Mouse (Mus musculus) liver, embryonic 14.5 days (tissue): ENCODE measurements around the gene Urm1. TPM values are rescaled to one million over a fixed set of nuclear protein-coding genes. Genes with fewer than 3 reads are reported as not detected.

Experiments
- ATAC-seq: fragments of 200-750 bp; cut with Nextera tagmentation; 2 replicates; pipeline ENCODE4 v1.8.0; 2017; ENCODE audit warnings: moderate number of reproducible peaks, mild to moderate bottlenecking, moderate library complexity; ENCODE audit not compliant: insufficient read depth
- DNase-seq, 3 experiments: peaks; one replicate each; pipeline ENCODE4 v3.0.0-alpha.2; 2012 to 2013; ENCODE audit warnings: low read depth in 3 of 3, low spot score in 3 of 3
- H3K27ac ChIP-seq: fragments of 300-500 bp; sonication (generic); 2 replicates; pipeline ENCODE4 v1.5.1; 2014; ENCODE audit warnings: moderate library complexity, mild to moderate bottlenecking, control low read depth, inconsistent platforms
- H3K27me3 ChIP-seq: fragments of 300-500 bp; sonication (generic); 2 replicates; pipeline ENCODE4 v1.6.1; 2014; ENCODE audit warnings: mild to moderate bottlenecking, low read length, moderate library complexity; ENCODE audit not compliant: control insufficient read depth, insufficient read depth
- H3K36me3 ChIP-seq: fragments of 300-500 bp; sonication (generic); replicated peaks from 2 replicates; pipeline ENCODE4 v1.6.1; 2014; ENCODE audit warnings: low read depth; ENCODE audit not compliant: control insufficient read depth, insufficient read depth
- H3K4me1 ChIP-seq, 2 experiments: fragments of 200-500 bp in 1 of 2; fragments of 300-500 bp in 1 of 2; sonication (generic) in 1 of 2; replicated peaks; 2 replicates each; pipeline ENCODE4 v1.6.1; 2012 to 2014; ENCODE audit warnings: antibody characterized with exemption in 1 of 2, inconsistent platforms in 1 of 2, low read length in 1 of 2; ENCODE audit not compliant: control insufficient read depth in 2 of 2, insufficient read depth in 2 of 2
- H3K4me2 ChIP-seq: fragments of 300-500 bp; sonication (generic); 2 replicates; pipeline ENCODE4 v1.6.1; 2014; ENCODE audit warnings: low read depth, mild to moderate bottlenecking, control low read depth, moderate library complexity
- H3K4me3 ChIP-seq, 2 experiments: fragments of 200-500 bp in 1 of 2; fragments of 300-500 bp in 1 of 2; sonication (generic) in 1 of 2; 2 replicates each; pipeline ENCODE4 v1.5.1; 2012 to 2014; ENCODE audit warnings: low read depth in 2 of 2, low read length in 2 of 2, mild to moderate bottlenecking in 2 of 2, control low read depth in 1 of 2, inconsistent platforms in 1 of 2, moderate library complexity in 1 of 2; ENCODE audit not compliant: insufficient read depth in 1 of 2
- H3K9ac ChIP-seq: fragments of 300-500 bp; sonication (generic); replicated peaks from 2 replicates; pipeline ENCODE4 v1.6.1; 2014; ENCODE audit warnings: mild to moderate bottlenecking, control low read depth, moderate library complexity
- H3K9me3 ChIP-seq: fragments of 300-500 bp; sonication (generic); 2 replicates; pipeline ENCODE4 v1.6.1; 2016; ENCODE audit warnings: low read length, mixed read lengths; ENCODE audit not compliant: control insufficient read depth
- CTCF ChIP-seq: IDR thresholded peaks from 2 replicates; pipeline ENCODE4 v1.5.1; 2016; ENCODE audit warnings: antibody characterized with exemption, low read depth, control low read depth
- EP300 ChIP-seq: IDR thresholded peaks from 2 replicates; pipeline ENCODE4 v1.6.1; 2016; ENCODE audit warnings: antibody characterized with exemption, low read depth
- WGBS: fragments of 180-500 bp; shearing (Covaris S2); extraction: QIAGEN DNeasy Blood & Tissue Kit; methylation state at CpG from one replicate; pipeline ENCODE4 v1.1.7; 2014; ENCODE audit not compliant: insufficient replicate concordance; 5-methylcytosine and 5-hydroxymethylcytosine counted together
- polyA plus RNA-seq, 2 experiments: library from polyadenylated mRNA; depleted of rRNA in 1 of 2; stranded (reverse) in 1 of 2; unstranded in 1 of 2; fragments of >200 nt; fragmentation: Nextera tagmentation in 1 of 2; extraction: Ambion mirVana in 1 of 2; gene quantifications; 2 replicates each; pipeline versions ENCODE4 v1.2.1 to v1.2.3; 2012 to 2014

Urm1 gene
- polyA plus RNA-seq, 2 experiments = 7.4 to 17.7 TPM

- Histone ChIP-seq H3K4me2 (no peak overlapping the region), H3K36me3 (no peaks in the 10 kb centered on the region), H3K9ac (no peak overlapping the region), H3K4me1 (no peaks in the 10 kb centered on the region), H3K27me3 (peaks cover 19% of the 10 kb centered on the region), H3K4me3 (no peak overlapping the region), H3K9me3 (no peaks in the 10 kb centered on the region), H3K27ac (no peak overlapping the region)
- ATAC-seq (no peak), DNase-seq (no peak)
- TF ChIP-seq CTCF = no peak
- TF ChIP-seq EP300 = no peak
- WGBS = 56% methylated on average over 8 of the region's 8 CpGs
Measured at GRCm38 (mm10) chr2:29849041-29849440, 29.2 kb downstream of the Urm1 start.

- H3K4me3 ChIP-seq = no peak overlapping the region
- H3K36me3 ChIP-seq = no peaks in the 10 kb centered on the region
- H3K4me2 ChIP-seq = no peak overlapping the region
- DNase-seq (no peak), ATAC-seq (no peak)
- WGBS = 42% methylated on average over 5 of the region's 5 CpGs
- no peaks in the 10 kb centered on the region for H3K4me1 ChIP-seq
- no peaks in the 10 kb centered on the region for H3K9me3 ChIP-seq
- no peak overlapping the region for H3K9ac ChIP-seq
- TF ChIP-seq CTCF (no peak; the same call in 1 of the 2 replicates), EP300 (no peak)
- no peak overlapping the region for H3K27ac ChIP-seq
- H3K27me3 ChIP-seq = peaks cover 13% of the 10 kb centered on the region
Measured at GRCm38 (mm10) chr2:29849841-29850480, 30.1 kb downstream of the Urm1 start.

- H3K9me3 ChIP-seq = no peaks in the 10 kb centered on the region
- H3K9ac ChIP-seq = no peak overlapping the region
- DNase-seq (no peak), ATAC-seq (no peak)
- no peaks in the 10 kb centered on the region for H3K4me1 ChIP-seq
- H3K4me3 ChIP-seq = no peak overlapping the region
- 42% methylated on average over 4 of the region's 4 CpGs for WGBS
- H3K36me3 ChIP-seq = no peaks in the 10 kb centered on the region
- H3K27me3 ChIP-seq = no peaks in the 10 kb centered on the region
- H3K4me2 ChIP-seq = no peak overlapping the region
- no peak for TF ChIP-seq EP300
- no peak for TF ChIP-seq CTCF
- no peak overlapping the region for H3K27ac ChIP-seq
Measured at GRCm38 (mm10) chr2:29852957-29853485, 33.1 kb downstream of the Urm1 start.

- no peaks in the 10 kb centered on the region for H3K9me3 ChIP-seq
- no peak overlapping the region for H3K4me2 ChIP-seq
- H3K36me3 ChIP-seq = no peaks in the 10 kb centered on the region
- no peak for DNase-seq
- H3K27ac ChIP-seq = no peak overlapping the region
- H3K4me1 ChIP-seq = no peaks in the 10 kb centered on the region
- no peaks in the 10 kb centered on the region for H3K27me3 ChIP-seq
- H3K4me3 ChIP-seq = no peak overlapping the region
- H3K9ac ChIP-seq = no peak overlapping the region
- WGBS = 57% methylated on average over 5 of the region's 5 CpGs
- ATAC-seq = no peak
- TF ChIP-seq CTCF (no peak), EP300 (no peak)
Measured at GRCm38 (mm10) chr2:29853736-29854135, 33.9 kb downstream of the Urm1 start.

GRCm38 (mm10) chr2:29855585-29856210 is 35.8 kb downstream of the Urm1 start:
- no peak overlapping the region for H3K4me2 ChIP-seq
- no peak for ATAC-seq
- H3K4me1 ChIP-seq = no peaks in the 10 kb centered on the region
- H3K4me3 ChIP-seq = no peak overlapping the region
- H3K9ac ChIP-seq = no peak overlapping the region
- TF ChIP-seq CTCF = no peak
- no peak for TF ChIP-seq EP300
- no peaks in the 10 kb centered on the region for H3K9me3 ChIP-seq
- H3K27me3 ChIP-seq = no peaks in the 10 kb centered on the region
- 68% methylated on average over 10 of the region's 10 CpGs for WGBS
- H3K27ac ChIP-seq = no peak overlapping the region
- DNase-seq = no peak
- H3K36me3 ChIP-seq = no peaks in the 10 kb centered on the region
